Mouse (Mus musculus): ENCODE measurements around the gene Nr1h2. TPM values are rescaled to one million over a fixed set of nuclear protein-coding genes. Genes with fewer than 3 reads are reported as not detected.

Gene Nr1h2
- 10 to 100 TPM; 58.3 to 67.3 TPM for total RNA-seq (2021)
- long read RNA-seq, transcript Nr1h2-203 (10 exons, 1,988 nt), result major isoform, 12 of 69 reads
- long read RNA-seq, transcript Nr1h2-201 (10 exons, 1,999 nt), result major isoform, 12 of 69 reads
- long read RNA-seq, partial matches to known transcripts, result 7 of 69 reads
- long read RNA-seq, other reads (novel, unspliced or antisense), result 30 of 69 reads

DNA sequence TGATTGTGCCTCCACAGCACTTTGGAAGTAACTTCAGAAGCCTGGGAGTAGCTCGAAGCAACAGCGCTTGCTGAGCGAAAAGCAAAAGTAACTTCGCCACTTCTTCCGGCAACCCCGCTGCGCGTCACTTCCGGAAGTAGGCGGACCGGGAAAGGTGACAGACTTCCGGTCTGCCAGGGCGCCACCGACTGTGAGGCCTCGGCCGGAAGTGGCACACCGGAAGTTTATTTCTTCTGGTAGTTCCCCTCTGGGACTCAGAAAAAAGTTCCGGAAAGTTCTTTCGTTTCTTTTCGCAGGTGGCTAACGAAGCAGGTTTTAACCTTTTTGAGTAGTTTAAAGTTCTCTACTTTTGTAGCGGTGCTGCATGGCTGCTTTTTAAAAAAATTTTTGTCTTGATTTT, at the start of gene Nr1h2:
Gene Nr1h2 (minus strand): TSS at position 126 of the 400 bp plus-strand sequence.
- peak; percentile 94 to 95 for DNase-seq (ENCODE audit: low spot score in 2 of 2)

DNA sequence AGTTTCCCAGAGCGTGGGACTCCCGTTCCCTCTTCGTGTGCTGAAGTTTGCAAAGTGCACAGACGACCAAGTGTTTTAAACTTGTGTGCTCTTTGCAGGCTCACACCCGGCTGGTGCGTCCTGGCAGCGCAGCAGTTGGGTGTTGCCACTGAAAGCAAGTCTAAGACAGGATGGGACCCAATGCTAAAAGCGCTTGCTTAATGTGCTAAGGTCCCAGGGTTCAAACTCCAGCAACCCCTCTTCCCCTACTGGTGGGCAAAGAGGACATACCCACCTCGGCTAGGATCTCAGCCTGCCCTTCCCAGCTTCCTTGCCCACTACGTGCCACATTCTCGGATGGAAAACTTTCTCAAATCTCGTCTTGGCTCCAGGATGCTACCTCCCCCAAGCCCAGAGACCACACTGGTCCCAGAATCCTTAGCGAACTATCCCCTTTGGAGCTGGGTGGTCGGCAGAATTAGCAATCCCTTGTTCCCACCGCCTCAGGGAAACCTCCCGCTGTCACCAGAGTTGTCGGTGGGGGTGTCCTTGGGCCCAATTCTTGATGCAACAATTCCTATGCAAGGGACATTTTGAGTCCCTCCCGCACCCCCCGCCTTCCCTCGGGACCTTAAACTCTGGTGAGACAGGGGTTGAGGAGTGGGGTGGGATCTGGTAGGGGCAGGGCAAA, 49.6 kb upstream of the Nr1h2 start:
- DNase-seq (ENCODE audit: low spot score in 2 of 2), result no peak

DNA sequence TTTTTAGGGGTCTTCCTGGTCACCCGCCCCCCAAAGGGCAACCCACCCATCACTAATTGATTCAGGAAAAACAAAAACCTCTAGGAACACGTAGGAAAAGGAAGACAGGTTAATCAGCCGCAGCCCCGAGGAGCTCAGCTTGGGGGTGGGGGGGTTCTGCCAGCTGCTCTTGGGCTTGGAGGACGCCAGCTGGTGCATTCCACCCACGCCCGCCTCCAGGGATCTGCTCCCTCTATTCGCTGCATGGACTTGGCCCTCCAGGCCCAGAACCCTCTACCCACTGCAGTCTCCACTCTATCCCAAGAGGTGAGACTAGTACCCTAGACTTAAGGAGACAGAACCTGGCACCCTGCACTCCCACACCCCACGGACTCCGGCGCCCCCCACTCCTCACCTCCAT, 48.7 kb upstream of the Nr1h2 start:
- DNase-seq (ENCODE audit: low spot score in 2 of 2), result peak; percentile 69 to 77

DNA sequence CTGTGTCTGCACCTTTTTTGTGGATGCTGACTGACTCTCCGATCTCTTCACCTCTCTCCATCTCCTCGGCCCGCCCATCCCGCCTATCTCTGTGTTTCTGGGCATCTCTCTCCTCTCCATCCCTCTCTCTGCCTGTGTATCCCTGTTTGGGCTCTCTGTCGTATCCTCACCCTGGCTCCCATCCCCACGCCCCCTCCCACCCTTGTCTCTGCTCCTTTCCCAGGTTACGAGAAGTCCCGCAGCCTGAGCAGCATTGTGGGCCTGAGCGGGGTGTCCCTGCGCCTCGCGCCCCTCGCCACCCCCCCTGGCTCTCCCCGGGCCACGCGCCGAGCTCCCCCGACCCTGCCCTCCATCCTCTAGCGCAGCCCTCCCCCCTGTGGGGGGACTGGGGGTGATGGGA, 47.9 kb upstream of the Nr1h2 start:
- DNase-seq (ENCODE audit: low spot score in 2 of 2), result no peak

DNA sequence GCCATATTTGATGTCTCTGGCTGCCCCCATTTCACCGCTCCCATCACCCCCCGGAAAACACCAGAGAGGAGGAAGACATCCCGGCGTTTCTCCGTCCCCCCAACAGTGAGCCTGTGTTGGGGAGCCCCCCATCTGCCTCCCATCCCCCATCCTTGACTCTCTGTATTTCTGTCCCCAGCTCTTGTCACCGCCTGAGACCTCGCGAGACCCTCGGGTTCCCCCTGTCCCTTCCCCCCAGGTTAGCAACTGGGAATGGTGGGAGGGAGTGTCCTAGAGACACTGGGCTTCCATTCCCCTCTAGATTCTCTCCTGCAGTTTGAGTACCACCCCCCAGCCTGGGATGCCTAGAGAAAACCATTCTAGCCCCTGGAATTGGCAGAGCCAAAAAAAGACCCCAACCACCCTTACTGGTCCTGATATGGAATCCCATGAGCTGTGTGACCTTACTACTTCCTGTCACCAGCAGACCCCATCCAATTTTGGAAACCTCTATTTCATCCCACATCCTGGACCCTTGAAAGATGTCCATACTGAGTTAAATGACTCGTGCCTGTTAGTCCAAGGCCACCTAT, 47.0 kb upstream of the Nr1h2 start:
- no peak for DNase-seq (ENCODE audit: low spot score in 2 of 2)

DNA sequence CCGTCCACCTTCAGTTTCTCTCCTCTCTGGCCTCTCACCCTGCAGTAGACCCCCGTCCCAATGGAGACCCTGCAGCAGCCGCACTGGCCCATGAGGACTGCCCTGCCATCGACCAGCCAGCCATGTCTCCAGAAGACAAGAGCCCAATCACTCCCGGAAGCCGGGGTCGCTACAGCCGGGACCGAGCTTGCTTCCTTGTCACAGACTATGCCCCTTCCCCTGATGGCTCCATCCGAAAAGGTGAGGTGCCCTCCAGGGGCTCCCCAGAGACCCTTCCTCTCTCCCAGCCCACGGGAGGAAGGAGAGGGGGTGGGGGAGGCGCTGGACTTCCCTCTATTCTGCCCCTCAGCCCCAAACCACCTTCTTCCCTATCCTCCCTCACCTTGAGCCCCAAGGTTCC, 44.6 kb upstream of the Nr1h2 start:
- no peak for DNase-seq (ENCODE audit: low spot score in 2 of 2)

DNA sequence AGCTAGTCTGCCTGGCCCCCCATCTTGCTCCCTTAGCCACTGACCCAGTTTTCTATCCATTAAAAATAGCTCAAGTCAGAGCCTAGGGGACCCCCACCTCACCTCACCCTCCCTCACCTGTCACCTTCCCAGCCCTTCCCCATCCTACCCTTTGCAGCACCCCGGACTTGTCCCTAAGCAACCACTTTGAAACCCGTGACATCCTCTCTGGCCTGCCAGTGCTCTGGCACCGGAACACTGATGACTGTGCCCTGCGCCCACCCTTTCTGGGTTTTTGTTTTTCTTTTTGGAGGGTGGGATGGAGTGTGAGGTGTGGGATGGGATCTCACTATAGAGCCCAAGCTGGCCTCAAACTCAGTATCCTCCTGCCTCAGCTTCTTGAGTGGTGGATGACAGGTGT, 43.9 kb upstream of the Nr1h2 start:
- DNase-seq (ENCODE audit: low spot score in 2 of 2), result no peak

DNA sequence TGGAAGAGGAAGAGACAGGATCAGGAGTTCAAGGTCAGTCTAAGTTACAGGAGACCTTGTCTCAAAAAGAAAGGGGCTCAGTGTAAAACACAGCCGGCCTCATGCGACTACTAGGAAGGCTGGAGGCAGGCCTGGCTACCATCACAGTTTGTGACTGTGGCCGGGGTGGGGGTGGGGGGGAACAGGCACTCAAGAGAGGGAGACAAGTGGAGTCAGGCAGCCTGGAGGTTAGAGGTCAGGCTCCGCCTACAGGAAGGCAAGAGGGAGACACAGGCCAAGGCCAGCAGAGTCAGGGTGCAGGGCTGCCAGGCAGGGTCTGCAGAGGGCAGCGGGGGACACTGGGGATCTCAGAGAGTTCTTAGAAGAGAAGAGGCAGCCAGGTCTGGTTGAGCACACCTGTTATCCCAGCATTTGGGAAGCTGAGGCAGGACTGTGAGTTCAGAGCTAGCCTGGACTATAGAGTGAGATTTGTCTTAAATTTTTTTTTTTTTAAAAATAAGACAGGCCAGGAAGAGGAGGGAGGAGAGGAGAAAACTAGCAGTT, 43.3 kb upstream of the Nr1h2 start:
- DNase-seq (ENCODE audit: low spot score in 2 of 2), result no peak

DNA sequence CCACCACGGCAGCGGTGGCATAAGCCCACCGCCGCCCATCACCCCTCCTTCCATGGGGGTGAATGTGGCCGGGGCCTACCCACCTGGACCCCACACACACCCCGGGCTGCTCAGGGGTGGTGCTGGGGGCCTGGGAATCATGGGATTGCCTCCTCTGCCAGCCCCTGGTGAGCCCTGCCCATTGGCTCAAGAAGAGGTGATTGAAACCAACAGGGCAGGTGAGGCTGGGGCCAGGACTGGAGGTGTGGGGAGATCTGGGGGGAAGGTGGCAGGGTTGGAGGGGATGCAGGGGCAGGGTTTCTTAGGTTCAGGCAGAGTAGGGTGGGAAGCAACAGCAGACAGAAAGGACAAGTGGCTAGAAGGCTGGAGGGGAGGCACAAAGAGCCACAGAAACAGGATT, 42.3 kb upstream of the Nr1h2 start:
- no peak for DNase-seq (ENCODE audit: low spot score in 2 of 2)

DNA sequence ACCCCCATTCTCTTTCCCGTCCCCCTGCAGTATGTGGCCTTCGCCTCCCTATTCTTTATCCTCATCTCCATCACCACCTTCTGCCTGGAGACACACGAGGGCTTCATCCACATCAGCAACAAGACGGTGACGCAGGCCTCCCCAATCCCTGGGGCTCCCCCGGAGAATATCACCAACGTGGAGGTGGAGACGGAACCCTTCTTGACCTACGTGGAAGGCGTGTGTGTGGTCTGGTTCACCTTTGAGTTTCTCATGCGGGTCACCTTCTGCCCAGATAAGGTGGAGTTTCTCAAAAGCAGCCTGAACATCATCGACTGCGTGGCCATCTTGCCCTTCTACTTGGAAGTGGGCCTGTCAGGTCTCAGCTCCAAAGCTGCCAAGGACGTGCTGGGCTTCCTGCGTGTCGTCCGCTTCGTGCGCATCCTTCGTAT, 41.4 kb upstream of the Nr1h2 start:
- DNase-seq (ENCODE audit: low spot score in 2 of 2), result no peak

DNA sequence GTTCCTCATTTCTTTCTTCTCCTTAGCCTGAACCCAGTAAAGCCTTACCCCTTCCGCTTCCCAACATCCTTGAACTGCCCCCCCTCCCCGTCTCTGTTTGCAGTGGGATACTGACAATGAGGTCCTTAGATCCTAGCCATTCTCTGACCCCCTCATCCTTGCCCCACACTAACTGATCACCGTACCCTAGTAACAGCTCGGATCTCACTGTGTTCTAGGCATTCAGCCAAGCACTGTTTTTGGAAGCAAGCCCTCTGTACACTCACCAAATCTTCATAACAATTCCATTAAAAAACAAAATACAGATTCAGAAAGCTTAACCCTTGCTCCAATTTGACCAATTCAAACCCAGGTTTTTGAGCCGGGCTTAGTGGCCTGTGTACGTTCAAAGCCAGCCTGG, 40.5 kb upstream of the Nr1h2 start:
- peak; percentile 79 to 80 for DNase-seq (ENCODE audit: low spot score in 2 of 2)

DNA sequence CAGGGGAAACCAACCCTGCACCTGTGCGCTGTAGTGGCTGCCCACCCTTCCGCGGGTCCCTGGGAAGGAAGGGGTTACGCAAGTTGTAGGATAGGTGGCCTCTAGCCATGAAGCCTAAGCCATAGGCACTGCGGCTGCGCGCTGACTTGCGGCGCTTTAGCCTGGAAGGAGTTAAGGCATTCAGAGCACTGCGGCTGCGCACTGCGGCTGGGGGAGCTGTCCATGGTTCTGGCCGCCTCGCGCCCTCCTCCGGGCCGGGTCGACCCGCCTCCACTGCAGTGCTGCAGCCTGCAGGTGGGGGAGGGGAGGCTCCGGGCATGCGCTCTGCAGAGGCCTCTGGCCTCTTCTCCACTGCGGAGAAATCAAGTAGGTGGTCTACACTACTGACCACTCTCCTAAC, 40.0 kb upstream of the Nr1h2 start:
- peak; percentile 94 for DNase-seq (ENCODE audit: low spot score in 2 of 2)

DNA sequence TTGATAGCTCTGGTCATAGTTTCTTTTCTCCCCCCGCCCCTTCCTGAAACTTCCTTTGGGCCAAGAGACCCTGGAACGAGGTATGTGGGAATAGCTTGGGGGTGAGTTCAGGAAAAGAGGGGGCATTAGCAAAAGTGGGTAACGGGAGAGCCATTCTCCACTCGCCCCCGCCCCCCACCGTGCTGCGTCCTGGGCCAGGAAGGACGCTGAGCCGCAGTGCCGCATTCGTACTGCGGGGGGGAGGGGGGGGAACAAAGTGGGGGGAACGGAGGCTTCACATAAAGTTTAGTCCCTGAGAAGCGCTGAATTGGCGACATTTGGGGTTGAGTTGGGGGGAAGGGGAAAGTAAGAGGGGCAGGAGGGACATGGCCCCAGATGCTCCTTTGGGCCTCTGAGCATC, 39.3 kb upstream of the Nr1h2 start:
- DNase-seq (ENCODE audit: low spot score in 2 of 2), result no peak

DNA sequence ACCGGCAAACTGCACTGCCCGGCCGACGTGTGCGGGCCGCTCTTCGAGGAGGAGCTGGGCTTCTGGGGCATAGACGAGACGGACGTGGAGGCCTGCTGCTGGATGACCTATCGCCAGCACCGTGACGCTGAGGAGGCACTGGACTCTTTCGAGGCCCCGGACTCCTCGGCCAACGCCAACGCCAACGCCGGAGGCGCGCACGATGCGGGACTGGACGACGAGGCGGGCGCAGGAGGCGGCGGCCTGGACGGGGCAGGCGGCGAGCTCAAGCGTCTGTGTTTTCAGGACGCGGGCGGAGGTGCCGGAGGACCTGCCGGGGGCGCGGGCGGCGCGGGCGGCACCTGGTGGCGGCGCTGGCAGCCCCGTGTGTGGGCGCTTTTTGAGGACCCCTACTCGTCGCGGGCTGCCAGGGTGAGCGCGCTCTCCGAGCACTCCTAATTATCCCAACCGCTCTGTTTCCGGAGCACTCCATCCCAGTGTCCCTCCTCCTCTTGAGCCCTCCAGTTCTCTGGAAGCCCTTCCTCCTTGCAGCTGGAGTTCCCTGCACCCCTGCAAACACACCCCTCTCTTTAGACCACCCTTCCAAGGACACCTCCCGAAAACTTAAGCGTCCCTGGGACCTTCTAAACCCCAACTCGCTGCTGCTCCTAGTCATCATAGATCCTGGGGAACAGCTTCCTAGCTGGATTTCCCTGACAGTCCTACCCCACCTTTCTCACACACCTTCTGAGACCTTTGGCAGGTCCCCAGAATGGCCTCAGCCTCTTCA, 37.8 kb upstream of the Nr1h2 start:
- DNase-seq (ENCODE audit: low spot score in 2 of 2), result peak in 1 of 2 experiments; percentile 55

DNA sequence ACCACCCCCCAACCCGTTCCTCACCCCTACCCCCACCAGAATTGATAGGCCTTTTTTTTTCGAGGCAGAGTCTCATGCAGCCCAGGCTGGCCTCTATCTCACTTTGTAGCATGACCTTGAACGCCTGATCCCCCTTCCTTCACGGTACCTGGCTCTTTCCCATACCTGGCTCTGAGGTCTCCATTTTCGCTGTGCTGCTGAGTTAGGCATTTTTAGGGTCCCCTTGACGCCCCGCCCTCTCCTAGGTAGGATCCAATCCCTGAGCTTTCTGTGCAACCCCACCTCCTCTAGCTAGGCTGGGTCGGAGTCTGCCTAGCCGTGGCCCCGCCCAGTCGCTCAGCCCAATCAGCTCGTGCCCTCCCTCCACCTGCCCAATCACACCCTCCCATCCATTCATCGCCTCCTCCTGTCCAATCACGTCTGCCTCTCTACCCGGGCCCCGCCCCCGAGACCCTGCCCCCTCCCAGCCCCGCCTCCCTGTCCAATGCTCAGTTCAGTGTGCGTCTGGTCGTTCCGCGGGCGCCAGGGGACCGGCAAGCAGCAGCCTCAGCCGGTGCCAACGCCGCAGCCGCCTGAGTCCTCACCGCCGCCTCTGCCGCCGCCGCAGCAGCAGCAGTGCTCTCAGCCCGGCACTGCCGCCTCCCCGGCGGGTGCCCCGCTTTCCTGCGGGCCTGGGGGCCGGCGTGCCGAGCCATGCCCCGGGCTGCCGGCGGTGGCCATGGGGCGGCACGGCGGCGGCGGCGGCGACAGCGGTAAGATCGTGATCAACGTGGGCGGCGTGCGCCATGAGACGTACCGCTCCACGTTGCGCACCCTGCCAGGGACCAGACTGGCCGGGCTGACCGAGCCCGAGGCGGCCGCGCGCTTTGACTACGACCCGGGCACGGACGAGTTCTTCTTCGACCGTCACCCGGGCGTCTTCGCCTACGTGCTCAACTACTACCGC, 36.9 kb upstream of the Nr1h2 start, which contains the start of gene Kcnc3:
Gene Kcnc3 (plus strand): TSS at position 263 of the 946 bp plus-strand sequence.
- peak; percentile 86 to 92 for DNase-seq (ENCODE audit: low spot score in 2 of 2)

DNA sequence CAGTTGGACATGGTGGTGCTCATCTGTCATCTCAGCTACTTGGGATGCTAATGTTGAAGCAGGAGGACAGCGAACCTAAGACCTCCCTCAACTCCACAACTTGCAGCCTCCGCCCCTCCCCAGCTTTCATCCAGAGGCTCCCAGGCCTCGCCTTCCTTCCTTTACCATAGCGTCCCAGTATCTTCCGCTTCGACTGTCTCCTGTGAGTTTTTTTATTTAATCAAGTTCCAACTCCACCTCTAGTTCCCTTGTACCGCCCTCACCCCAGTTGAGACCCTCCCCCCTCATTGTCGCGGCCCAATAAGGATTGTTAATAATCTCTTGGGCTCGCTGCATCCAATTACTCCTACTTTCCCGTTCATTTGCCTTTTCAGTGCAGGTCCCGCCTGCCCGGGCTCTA, 36.2 kb upstream of the Nr1h2 start:
- DNase-seq (ENCODE audit: low spot score in 2 of 2), result peak; percentile 48 to 59

DNA sequence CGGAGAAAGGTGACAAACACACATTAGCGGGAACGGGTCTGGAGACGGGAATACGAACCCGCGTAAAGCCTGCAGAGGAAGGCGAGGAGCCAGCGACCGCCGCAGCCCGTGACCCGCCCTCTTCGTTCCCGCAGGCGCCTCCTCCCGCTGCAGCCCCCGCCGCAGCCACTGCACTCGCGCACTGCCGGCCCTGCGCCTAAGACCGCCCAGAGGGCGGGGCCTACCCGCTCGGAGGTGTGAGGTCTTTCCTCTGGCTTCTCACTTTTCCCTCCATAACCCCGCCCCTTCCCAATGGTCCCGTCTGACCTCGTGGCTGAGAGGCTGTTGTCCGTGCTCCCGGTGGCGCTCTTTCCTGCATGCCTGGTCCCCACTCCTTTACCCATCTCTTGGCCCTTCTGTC, 35.4 kb upstream of the Nr1h2 start:
- peak; percentile 65 to 77 for DNase-seq (ENCODE audit: low spot score in 2 of 2)

DNA sequence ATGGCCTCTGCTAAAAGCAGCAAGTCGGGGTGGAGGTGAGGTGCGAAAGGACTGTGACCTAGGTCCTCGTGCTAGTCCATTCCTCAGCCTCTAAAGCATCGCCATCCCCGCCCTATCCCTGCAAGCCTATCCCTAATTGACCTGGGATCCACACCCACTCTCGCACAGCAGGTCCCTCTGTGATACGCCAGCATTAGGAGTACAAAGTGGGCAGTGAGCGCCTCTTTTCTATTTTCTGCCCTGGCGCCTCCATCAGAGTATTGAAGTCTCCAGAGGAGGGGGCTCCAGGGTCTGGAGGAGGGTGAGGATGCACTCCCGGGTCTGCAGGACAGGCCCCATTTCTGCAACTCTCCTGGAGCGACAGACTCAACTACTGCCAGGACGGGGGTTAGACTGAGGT, 34.6 kb upstream of the Nr1h2 start:
- no peak for DNase-seq (ENCODE audit: low spot score in 2 of 2)

DNA sequence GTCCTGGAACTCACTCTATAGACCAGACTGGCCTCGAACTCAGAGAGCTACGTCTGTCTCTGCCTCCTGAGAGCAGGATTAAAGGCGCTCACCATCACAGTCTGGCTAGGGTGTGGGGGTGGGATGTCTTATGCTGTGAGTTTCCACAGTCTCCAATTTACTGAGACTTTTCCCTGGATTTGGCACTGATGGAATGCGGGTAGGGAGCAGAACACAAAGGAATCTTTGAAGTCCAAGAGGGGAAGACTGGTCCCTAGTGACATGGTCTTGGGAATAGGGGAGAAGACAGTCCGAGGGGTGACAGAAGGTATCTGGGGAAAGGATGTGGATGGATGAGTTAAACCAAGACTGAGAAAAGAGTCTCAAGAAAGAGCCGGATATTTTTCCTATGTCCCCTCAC, 33.9 kb upstream of the Nr1h2 start:
- DNase-seq (ENCODE audit: low spot score in 2 of 2), result no peak

DNA sequence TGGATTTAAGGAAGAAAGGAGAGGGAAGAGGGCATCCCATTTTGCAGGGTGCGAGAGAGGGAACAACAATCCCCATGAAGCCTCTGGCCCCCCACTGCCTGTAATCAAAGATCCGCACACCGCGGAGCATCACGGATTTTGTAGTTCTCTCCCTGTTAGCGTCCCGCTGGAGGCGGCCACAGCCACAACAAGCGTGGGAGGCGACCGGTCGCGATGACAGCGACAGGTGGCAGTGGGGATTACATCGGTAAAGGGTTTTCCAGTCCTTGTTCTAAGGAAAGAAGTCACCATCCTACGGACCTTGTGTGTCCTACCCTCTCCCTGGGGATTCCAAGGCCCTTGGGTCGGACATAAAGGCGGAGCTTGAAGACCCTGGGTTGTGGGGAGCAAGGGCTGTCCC, 33.2 kb upstream of the Nr1h2 start:
- DNase-seq (ENCODE audit: low spot score in 2 of 2), result peak; percentile 76 to 83

DNA sequence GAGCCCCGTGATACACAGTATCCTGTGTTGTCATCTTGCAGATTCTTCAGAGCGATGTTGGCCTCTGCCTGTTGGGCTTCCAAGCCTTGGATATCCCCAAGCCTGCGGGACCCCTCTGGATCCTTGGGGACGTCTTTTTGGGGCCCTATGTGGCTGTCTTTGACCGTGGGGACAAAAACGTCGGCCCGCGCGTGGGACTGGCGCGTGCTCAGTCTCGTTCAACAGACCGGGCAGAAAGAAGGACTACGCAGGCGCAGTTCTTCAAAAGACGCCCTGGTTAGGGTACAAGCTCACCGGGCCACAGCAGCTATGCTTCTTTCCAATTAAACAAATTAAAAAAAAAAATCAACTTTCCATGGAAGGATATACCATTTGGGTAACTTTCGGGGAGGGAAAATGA, 32.8 kb upstream of the Nr1h2 start:
- peak; percentile 66 to 75 for DNase-seq (ENCODE audit: low spot score in 2 of 2)
